Mouse (Mus musculus): ENCODE data around the gene Ifitm5. TPM values are rescaled to one million over a fixed set of nuclear protein-coding genes. Genes with fewer than 3 reads are reported as not detected.
"Not testable (repeated sequence)": the region's sequence is repeated elsewhere in the genome, so short reads cannot be mapped to it uniquely, and the experiment has no call there.

Ifitm5 gene
- polyA plus RNA-seq, 1 experiment, result not detected

GRCm38 (mm10) chr7:140970931-140971330, 20.8 kb upstream of the Ifitm5 start:
- H3K27ac ChIP-seq (ENCODE audit: control insufficient read depth, insufficient read depth, low read depth, low read length, poor library complexity), result no peak overlapping the region
- no peak overlapping the region for H3K4me3 ChIP-seq (replicated peaks; ENCODE audit: control insufficient read depth, low read depth, low read length)
- TF ChIP-seq POLR2A (IDR thresholded peaks at IDR 0.05; ENCODE audit: borderline replicate concordance, control insufficient read depth, low read depth, low read length), result no peak
- TF ChIP-seq CTCF (IDR thresholded peaks at IDR 0.05; ENCODE audit: control insufficient read depth, insufficient read depth, low read length), result no peak
- 31% methylated on average over 7 of the region's 7 CpGs for WGBS
- H3K4me1 ChIP-seq (ENCODE audit: control insufficient read depth, insufficient read depth, low read length), result no peaks in the 10 kb centered on the region; the same call in 1 of the 2 replicates

- H3K4me1 ChIP-seq (ENCODE audit: control insufficient read depth, insufficient read depth, low read length); H3K4me3 ChIP-seq (replicated peaks; ENCODE audit: control insufficient read depth, low read depth, low read length); H3K27ac ChIP-seq (ENCODE audit: control insufficient read depth, insufficient read depth, low read depth, low read length, poor library complexity): not testable (repeated sequence)
- WGBS, result 31% methylated on average over 3 of the region's 3 CpGs
Observed at GRCm38 (mm10) chr7:140968710-140969109, 18.6 kb upstream of the Ifitm5 start.

GRCm38 (mm10) chr7:140967862-140968591, 17.9 kb upstream of the Ifitm5 start:
- WGBS, result 7% methylated on average over 14 of the region's 14 CpGs
- no peaks in the 10 kb centered on the region; the same call in 1 of the 2 replicates for H3K4me1 ChIP-seq (ENCODE audit: control insufficient read depth, insufficient read depth, low read length)
- TF ChIP-seq CTCF (IDR thresholded peaks at IDR 0.05; ENCODE audit: control insufficient read depth, insufficient read depth, low read length) (no peak), POLR2A (IDR thresholded peaks at IDR 0.05; ENCODE audit: borderline replicate concordance, control insufficient read depth, low read depth, low read length) (no peak)
- no peak overlapping the region for H3K4me3 ChIP-seq (replicated peaks; ENCODE audit: control insufficient read depth, low read depth, low read length)
- no peak overlapping the region for H3K27ac ChIP-seq (ENCODE audit: control insufficient read depth, insufficient read depth, low read depth, low read length, poor library complexity)

- Histone ChIP-seq H3K4me1 (ENCODE audit: control insufficient read depth, insufficient read depth, low read length) (no peaks in the 10 kb centered on the region; the same call in 1 of the 2 replicates), H3K4me3 (replicated peaks; ENCODE audit: control insufficient read depth, low read depth, low read length) (no peak within 1 kb of the TSS), H3K27ac (ENCODE audit: control insufficient read depth, insufficient read depth, low read depth, low read length, poor library complexity) (no peak within 1 kb of the TSS)
- WGBS, result 60% methylated on average over 4 of the region's 4 CpGs
- TF ChIP-seq CTCF (IDR thresholded peaks at IDR 0.05; ENCODE audit: control insufficient read depth, insufficient read depth, low read length) (no peak), POLR2A (IDR thresholded peaks at IDR 0.05; ENCODE audit: borderline replicate concordance, control insufficient read depth, low read depth, low read length) (no peak)
Observed at GRCm38 (mm10) chr7:140966921-140967320, 16.8 kb upstream of the Ifitm5 start, which contains the start of gene Ifitm1. TSS of gene Ifitm1 (plus strand) at chr7:140967221.

- Histone ChIP-seq H3K4me1 (ENCODE audit: control insufficient read depth, insufficient read depth, low read length) (peaks cover 3% of the 10 kb centered on the region; the same call in 1 of the 2 replicates), H3K27ac (ENCODE audit: control insufficient read depth, insufficient read depth, low read depth, low read length, poor library complexity) (no peak overlapping the region), H3K4me3 (replicated peaks; ENCODE audit: control insufficient read depth, low read depth, low read length) (no peak overlapping the region)
- 76% methylated on average over 2 of the region's 2 CpGs for WGBS
- no peak for TF ChIP-seq POLR2A (IDR thresholded peaks at IDR 0.05; ENCODE audit: borderline replicate concordance, control insufficient read depth, low read depth, low read length)
- no peak for TF ChIP-seq CTCF (IDR thresholded peaks at IDR 0.05; ENCODE audit: control insufficient read depth, insufficient read depth, low read length)
Observed at GRCm38 (mm10) chr7:140962733-140963132, 12.6 kb upstream of the Ifitm5 start.

- Histone ChIP-seq H3K4me3 (replicated peaks; ENCODE audit: control insufficient read depth, low read depth, low read length) (no peak overlapping the region), H3K4me1 (ENCODE audit: control insufficient read depth, insufficient read depth, low read length) (peaks cover 6% of the 10 kb centered on the region), H3K27ac (ENCODE audit: control insufficient read depth, insufficient read depth, low read depth, low read length, poor library complexity) (no peak overlapping the region)
- 81% methylated on average over 2 of the region's 2 CpGs for WGBS
- TF ChIP-seq POLR2A (IDR thresholded peaks at IDR 0.05; ENCODE audit: borderline replicate concordance, control insufficient read depth, low read depth, low read length) (no peak), CTCF (IDR thresholded peaks at IDR 0.05; ENCODE audit: control insufficient read depth, insufficient read depth, low read length) (no peak)
Observed at GRCm38 (mm10) chr7:140961416-140961815, 11.3 kb upstream of the Ifitm5 start.

- 55% methylated on average over 5 of the region's 5 CpGs for WGBS
- H3K4me3 ChIP-seq (replicated peaks; ENCODE audit: control insufficient read depth, low read depth, low read length), result no peak overlapping the region
- no peak overlapping the region for H3K27ac ChIP-seq (ENCODE audit: control insufficient read depth, insufficient read depth, low read depth, low read length, poor library complexity)
- H3K4me1 ChIP-seq (ENCODE audit: control insufficient read depth, insufficient read depth, low read length), result peaks cover 6% of the 10 kb centered on the region
- TF ChIP-seq POLR2A (IDR thresholded peaks at IDR 0.05; ENCODE audit: borderline replicate concordance, control insufficient read depth, low read depth, low read length) (no peak), CTCF (IDR thresholded peaks at IDR 0.05; ENCODE audit: control insufficient read depth, insufficient read depth, low read length) (no peak)
Observed at GRCm38 (mm10) chr7:140960026-140960425, 9.9 kb upstream of the Ifitm5 start.

GRCm38 (mm10) chr7:140959181-140959901, 9.2 kb upstream of the Ifitm5 start:
- TF ChIP-seq POLR2A (IDR thresholded peaks at IDR 0.05; ENCODE audit: borderline replicate concordance, control insufficient read depth, low read depth, low read length) (no peak), CTCF (IDR thresholded peaks at IDR 0.05; ENCODE audit: control insufficient read depth, insufficient read depth, low read length) (no peak)
- H3K4me3 ChIP-seq (replicated peaks; ENCODE audit: control insufficient read depth, low read depth, low read length), result no peak overlapping the region
- H3K4me1 ChIP-seq (ENCODE audit: control insufficient read depth, insufficient read depth, low read length), result peaks cover 6% of the 10 kb centered on the region
- H3K27ac ChIP-seq (ENCODE audit: control insufficient read depth, insufficient read depth, low read depth, low read length, poor library complexity), result no peak overlapping the region
- WGBS, result 9% methylated on average over 9 of the region's 9 CpGs

Data from bone marrow, adult 2 months (tissue).